Mouse (Mus musculus): ENCODE results near the gene Ebf3.
A peak's percentile ranks its signal among the peaks of the same experiment; 100 is the strongest.

Gene Ebf3

GRCm38 (mm10) chr7:137312166-137312932 lies 1.9 kb downstream of the Ebf3 start:
- DNase-seq (ENCODE audit: low spot score in 2 of 2), result no peak

DNA sequence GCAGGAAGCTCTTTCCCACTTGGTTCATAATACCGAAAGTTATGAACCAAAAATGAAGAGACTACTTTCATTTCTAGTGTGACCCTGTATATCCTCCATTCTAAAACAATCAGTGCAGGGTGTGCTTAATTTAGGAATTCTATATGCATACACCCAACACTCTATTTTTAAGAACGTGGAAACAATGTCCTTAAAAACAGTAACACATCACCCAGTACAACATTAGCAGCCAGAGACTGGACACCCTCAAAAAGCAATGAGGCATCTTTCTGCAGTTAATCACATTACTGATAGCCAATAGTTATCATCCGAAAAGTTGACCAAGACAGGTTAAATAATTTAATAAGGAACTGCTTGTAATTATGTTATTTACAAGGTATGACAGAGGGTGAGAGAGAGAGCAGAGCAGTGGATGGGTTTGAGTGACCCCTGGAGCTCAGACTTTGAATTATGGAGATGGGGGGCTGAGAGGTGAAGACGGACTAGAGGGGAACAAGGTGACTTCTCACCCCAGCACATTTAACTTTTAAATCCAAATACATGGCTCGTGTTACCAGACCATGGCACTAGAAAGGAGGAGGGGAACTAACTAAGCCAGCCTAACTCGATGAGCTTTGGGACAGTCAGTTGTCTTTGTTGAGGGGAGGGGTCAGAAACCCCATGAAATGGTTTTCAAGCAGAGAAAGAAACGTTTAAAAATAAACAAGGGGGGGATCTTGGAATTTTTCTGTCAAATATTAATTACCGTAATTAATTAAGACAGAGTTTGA lies 2.7 kb downstream of the Ebf3 start:
- no peak for DNase-seq (ENCODE audit: low spot score in 2 of 2)

- DNase-seq (ENCODE audit: low spot score in 2 of 2), result no peak
Measured at GRCm38 (mm10) chr7:137310876-137311275, 3.4 kb downstream of the Ebf3 start.

GRCm38 (mm10) chr7:137310091-137310761 lies 4.0 kb downstream of the Ebf3 start:
- peak in 1 of 2 experiments; percentile 29 for DNase-seq (ENCODE audit: low spot score in 2 of 2)

DNA sequence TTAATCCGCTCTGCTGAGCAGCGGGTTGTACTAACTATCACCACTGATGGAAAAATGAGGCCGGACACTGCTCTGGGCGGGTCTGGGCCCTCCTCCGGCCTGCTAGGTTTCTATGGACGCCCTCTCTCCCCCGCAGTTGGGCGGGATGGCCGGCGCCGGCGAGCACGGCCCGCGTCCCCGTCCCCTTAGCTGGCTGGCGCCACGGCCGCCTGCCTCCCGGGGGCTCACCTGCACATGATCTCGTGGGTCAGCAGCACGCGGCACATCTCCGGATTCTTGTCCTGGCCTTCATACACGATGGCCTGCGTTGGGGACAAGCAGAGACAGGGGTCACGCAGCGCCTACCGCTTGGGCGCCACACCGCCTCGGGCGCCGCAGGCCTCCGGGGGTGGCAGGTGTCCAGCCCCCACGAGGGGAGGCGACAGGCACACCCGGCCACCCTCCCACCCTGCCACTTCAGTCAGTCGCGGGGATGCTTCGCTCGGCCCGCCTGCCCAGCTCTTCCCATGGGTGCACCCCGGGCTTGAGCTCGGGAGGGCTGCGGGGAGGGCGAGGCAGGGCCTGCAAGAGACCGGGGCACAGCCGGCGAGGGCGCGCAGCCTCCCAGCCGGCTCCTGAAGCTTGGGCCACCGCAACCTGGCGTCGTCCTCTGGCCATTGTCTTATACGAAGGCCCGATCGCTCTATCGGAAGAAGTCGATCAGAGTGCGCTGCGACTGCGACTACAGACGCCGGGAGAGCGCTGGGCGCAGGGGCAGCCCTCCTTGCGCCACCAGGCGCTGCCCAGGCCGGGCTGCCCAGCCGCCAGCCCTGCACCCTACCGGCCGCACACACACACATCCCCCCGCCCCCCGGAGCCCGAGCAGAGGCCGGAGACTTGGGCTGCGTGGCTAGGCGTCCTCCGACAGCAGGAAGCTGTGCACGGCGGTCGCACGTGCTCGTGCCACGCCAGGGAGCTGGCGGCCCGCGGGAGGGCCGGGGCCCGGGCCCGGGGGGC lies 4.9 kb downstream of the Ebf3 start:
- no peak for DNase-seq (ENCODE audit: low spot score in 2 of 2)

- no peak for DNase-seq (ENCODE audit: low spot score in 2 of 2)
Measured at GRCm38 (mm10) chr7:137308061-137309060, 5.9 kb downstream of the Ebf3 start.

- no peak for DNase-seq (ENCODE audit: low spot score in 2 of 2)
Measured at GRCm38 (mm10) chr7:137307131-137307530, 7.1 kb downstream of the Ebf3 start.

DNA sequence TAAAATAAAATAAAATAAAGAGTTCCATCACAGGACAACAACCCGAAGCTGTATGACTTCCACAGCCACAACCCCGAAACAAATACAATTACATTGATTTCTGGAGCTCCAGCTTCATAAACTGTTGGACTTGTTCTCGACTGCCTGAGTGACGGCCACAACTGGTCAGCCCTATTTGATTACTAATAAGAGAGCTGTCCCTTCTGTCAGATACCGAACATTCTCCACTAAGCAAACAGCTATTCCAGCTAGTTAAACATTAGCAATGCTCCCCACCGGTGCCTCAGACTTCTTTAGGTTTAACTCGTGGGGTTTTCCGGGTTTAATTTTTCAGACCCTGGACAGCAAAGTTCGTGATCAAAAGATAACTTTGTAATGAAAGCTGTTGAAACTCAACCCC lies 8.1 kb downstream of the Ebf3 start:
- DNase-seq (ENCODE audit: low spot score in 2 of 2), result no peak

GRCm38 (mm10) chr7:137303776-137304171 lies 10.5 kb downstream of the Ebf3 start:
- no peak for DNase-seq (ENCODE audit: low spot score in 2 of 2)

DNA sequence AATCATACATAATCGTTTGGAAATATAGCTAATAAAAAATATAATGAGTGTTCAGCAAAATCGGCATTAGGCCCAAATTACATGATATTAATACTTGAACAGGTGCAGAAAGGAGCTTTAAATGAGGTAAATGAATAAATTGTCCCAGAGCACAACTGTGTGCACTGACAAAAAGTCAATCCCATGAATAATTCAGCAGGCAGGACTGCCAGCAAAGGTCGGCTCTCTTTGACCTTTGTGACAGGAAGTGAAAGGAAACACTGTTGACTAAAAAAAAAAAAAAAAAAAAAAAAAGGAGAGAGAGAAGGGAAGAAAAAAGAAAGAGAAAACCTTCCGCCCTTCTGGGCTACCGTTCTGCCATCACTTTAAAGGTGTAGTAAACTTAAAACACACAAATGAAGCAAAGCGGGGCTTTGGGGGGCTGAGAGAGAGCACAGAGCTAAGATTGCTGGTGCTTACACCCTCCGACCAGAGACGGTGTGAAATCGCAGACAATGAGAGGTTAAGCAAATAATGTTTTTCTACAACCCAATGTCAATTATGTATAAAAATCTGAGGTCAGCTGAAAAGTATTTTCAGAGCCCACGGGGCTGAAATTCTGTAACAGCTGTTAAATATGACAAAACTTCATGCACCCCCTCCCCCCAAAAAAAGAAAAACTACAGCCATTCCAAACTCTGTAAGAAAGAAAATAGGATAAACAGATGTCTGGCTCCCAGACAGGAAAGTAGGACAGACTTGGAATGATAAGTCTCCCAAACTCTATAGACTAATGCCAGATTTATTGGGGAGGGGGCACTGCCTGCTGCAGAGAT lies 11.1 kb downstream of the Ebf3 start:
- no peak for DNase-seq (ENCODE audit: low spot score in 2 of 2)

DNA sequence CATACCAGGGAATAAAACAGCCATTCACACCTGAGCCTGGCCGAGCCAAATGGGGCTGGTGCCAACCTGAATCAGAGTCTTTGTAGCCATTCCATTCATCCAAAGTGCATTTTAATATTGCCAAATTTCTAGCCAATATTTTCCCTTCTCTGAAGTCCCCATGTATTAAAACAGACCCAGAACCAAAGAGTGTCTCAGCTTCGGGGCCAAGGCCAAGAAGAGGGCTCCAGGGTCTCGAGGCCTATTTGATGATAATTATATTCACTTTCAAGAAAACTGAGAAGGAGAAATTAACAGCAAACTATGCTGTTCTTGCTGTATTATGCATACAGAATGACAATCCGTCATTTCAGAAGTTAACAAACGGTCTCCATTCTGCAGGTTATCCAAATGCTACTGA lies 12.1 kb downstream of the Ebf3 start:
- DNase-seq (ENCODE audit: low spot score in 2 of 2), result no peak

DNA sequence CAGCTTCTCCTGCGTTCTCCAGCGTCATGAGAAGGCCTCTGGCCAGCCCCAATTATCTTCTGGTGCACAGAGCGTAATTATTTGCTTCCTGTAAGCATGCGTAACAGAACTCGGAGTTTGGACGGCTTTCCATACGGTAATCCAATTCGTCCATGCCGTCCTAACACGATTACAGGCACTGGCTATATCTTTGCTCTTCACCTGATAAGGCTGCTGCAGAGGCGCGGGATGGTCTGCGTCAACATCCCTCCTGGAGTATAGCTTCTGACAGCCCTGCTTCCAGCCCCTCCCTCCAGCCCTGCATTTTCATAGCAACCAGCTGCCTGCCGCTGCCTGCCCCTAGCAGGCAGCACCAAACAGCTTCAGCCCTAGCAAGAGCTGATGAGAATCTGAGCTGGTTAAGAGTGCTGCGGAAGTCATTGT lies 12.9 kb downstream of the Ebf3 start:
- no peak for DNase-seq (ENCODE audit: low spot score in 2 of 2)

GRCm38 (mm10) chr7:137300826-137301225 lies 13.4 kb downstream of the Ebf3 start:
- DNase-seq (ENCODE audit: low spot score in 2 of 2), result no peak

DNA sequence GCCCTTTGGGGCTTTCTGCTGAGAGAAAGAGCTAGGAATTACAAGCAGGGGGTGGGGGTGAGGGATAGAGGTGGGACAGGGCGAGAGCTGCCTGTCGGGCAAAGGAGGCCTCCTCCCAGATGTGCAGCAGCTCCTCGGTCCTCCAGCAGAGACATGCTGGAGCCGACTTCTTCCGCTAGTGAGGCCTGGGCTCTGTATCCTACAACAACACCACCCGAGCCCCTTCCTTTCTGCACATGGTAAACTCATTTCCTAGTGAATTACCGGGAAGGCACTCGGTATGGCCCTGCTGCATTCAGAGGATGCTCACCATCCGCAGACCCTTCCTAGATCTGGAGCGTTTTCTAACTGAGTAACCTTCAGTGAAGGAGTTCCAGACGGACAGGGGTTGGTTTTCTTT lies 14.1 kb downstream of the Ebf3 start:
- DNase-seq (ENCODE audit: low spot score in 2 of 2), result no peak

GRCm38 (mm10) chr7:137297594-137298381 lies 16.5 kb downstream of the Ebf3 start:
- no peak for DNase-seq (ENCODE audit: low spot score in 2 of 2)

DNA sequence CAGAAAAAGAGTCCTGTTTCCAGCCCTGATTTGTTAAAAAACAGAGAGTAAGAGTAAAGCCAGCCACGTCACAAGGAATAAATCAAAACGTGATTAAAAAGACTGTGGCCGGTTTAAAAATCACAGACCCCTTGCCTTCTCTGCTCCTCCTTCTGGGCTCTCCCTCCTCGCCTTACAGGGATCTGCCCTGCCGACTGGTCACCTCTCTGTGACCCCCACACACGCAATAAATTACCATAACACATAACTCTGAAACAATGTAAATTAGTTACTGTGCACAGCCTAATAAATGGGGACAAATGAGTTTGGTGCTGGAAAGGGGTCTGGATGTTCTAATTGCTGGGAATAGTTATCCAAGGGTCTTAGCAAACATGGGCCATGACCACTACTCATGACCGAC lies 17.1 kb downstream of the Ebf3 start:
- no peak for DNase-seq (ENCODE audit: low spot score in 2 of 2)

GRCm38 (mm10) chr7:137295612-137296011 lies 18.6 kb downstream of the Ebf3 start:
- DNase-seq (ENCODE audit: low spot score in 2 of 2), result no peak

DNA sequence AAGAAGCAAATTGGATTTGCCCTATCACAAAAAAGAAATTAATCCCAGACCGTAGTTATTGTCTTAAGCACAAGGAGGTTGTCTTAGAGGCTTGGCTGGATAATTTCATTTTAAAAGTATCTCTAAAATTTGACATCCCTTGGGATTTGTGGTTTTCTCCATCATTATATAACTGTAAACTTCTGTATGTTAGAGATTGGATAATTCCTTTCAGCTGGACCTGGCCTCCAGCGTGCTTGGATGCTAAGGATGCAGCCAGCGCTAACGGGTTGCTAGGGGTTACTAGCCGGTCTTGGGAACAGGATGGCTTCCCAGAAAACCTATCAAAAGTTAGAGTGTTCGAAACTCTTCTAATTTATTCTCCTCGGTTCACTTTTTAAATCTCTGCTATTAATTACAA lies 19.8 kb downstream of the Ebf3 start:
- no peak for DNase-seq (ENCODE audit: low spot score in 2 of 2)
